Mouse (Mus musculus): ENCODE measurements around the gene Ehd1. TPM values are rescaled to one million over a fixed set of nuclear protein-coding genes. Genes with fewer than 3 reads are reported as not detected.
"Not testable (repeated sequence)": the region's sequence is repeated elsewhere in the genome, so short reads cannot be mapped to it uniquely, and the experiment has no call there.

The Ehd1 gene
- polyA plus RNA-seq, 2 experiments from 2014 or later: 6.4 to 22.8 TPM

- ATAC-seq: no peak
Measured at GRCm38 (mm10) chr19:6302522-6302921, 26.0 kb downstream of the Ehd1 start.

GRCm38 (mm10) chr19:6303831-6304230 lies 27.3 kb downstream of the Ehd1 start:
- no peak for ATAC-seq

GRCm38 (mm10) chr19:6304787-6305516 lies 28.4 kb downstream of the Ehd1 start:
- ATAC-seq: peak; percentile 77

- no peak for ATAC-seq
Measured at GRCm38 (mm10) chr19:6305517-6306115, 29.1 kb downstream of the Ehd1 start.

- peak; percentile 78 for ATAC-seq
Measured at GRCm38 (mm10) chr19:6306137-6306551, 29.6 kb downstream of the Ehd1 start, which contains the start of gene Cdc42bpg. TSS of gene Cdc42bpg (plus strand) at chr19:6306456.

GRCm38 (mm10) chr19:6306586-6306985 lies 30.1 kb downstream of the Ehd1 start:
- peak; percentile 67 for ATAC-seq

- ATAC-seq: no peak
Measured at GRCm38 (mm10) chr19:6307733-6308531, 31.4 kb downstream of the Ehd1 start.

GRCm38 (mm10) chr19:6310181-6310580 lies 33.7 kb downstream of the Ehd1 start:
- ATAC-seq: no peak

GRCm38 (mm10) chr19:6311783-6312182 lies 35.3 kb downstream of the Ehd1 start:
- not testable (repeated sequence) for ATAC-seq

- no peak for ATAC-seq
Measured at GRCm38 (mm10) chr19:6313796-6314195, 37.3 kb downstream of the Ehd1 start.

- ATAC-seq: no peak
Measured at GRCm38 (mm10) chr19:6314513-6314912, 38.0 kb downstream of the Ehd1 start.

- ATAC-seq: no peak
Measured at GRCm38 (mm10) chr19:6315573-6315972, 39.0 kb downstream of the Ehd1 start.

- ATAC-seq: no peak
Measured at GRCm38 (mm10) chr19:6318145-6318544, 41.6 kb downstream of the Ehd1 start.

GRCm38 (mm10) chr19:6321358-6321757 lies 44.8 kb downstream of the Ehd1 start:
- no peak for ATAC-seq

- no peak for ATAC-seq
Measured at GRCm38 (mm10) chr19:6321786-6322621, 45.5 kb downstream of the Ehd1 start.

- ATAC-seq: no peak
Measured at GRCm38 (mm10) chr19:6324751-6325150, 48.2 kb downstream of the Ehd1 start.

GRCm38 (mm10) chr19:6331178-6331577 lies 54.7 kb downstream of the Ehd1 start:
- no peak for ATAC-seq

GRCm38 (mm10) chr19:6331719-6332516 lies 55.4 kb downstream of the Ehd1 start:
- ATAC-seq: peak; percentile 47

GRCm38 (mm10) chr19:6333761-6334595 lies 57.5 kb downstream of the Ehd1 start:
- ATAC-seq: no peak

- peak; percentile 91 for ATAC-seq
Measured at GRCm38 (mm10) chr19:6334673-6335457, 58.3 kb downstream of the Ehd1 start, which contains the start of gene Men1. TSS of gene Men1 (plus strand) at chr19:6334979.
